Mouse (Mus musculus): Measurements from ENCODE around the gene Ciao2a.

DNA sequence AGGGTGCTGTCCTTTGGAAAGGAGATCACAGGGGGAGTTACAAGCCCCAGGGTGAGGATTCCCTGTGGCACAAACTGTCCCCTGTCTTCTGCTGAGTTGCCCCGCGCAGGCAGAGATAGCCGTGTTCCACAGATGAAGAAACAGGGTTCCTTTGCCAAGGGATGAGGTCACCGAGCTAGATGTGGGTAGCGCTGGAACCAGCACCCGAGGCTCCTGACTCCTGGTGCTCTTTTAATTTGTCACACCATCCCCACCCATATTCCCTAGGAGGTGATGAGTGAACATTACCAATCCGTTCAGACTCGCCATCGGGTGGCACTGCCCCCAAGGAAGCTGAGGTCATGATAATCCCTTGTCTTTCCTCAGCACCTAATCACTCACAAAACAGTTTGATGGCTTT lies 36.6 kb downstream of the Ciao2a start:
- TF ChIP-seq POLR2A (IDR thresholded peaks at IDR 0.05; ENCODE audit: control insufficient read depth, extremely low read depth, insufficient read depth, low read length, poor library complexity) (no peak), CTCF (IDR thresholded peaks at IDR 0.05; ENCODE audit: borderline replicate concordance, control insufficient read depth, extremely low read depth, insufficient read depth, low read length, poor library complexity) (no peak)
